Mouse (Mus musculus): ENCODE results near the gene Mif4gd. TPM values are rescaled to one million over a fixed set of nuclear protein-coding genes. Genes with fewer than 3 reads are reported as not detected.

Mif4gd gene
- polyA plus RNA-seq, 1 experiment from 2014 or later, result 17.7 TPM

DNA sequence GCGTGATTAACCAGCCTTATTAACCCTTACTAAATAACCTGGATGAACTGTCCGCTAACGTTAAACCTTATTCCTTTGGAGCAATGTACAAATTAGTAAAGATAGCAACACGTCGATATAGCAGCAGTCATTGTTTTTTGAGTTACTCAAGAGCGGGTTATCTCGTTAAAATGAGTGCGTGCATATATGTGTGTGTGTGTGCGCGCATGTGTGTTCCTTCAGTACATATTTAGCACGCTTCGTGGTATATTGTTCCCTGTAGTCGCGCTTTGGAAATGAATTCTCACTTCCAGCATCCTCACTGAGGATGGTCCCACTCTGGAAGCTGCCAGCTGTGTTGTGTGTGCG is 9.7 kb downstream of the Mif4gd start:
- Histone ChIP-seq H3K4me2 (replicated peaks; ENCODE audit: low read depth, low read length) (peak overlapping the region; percentile 89), H3K9me3 (ENCODE audit: control insufficient read depth, low read length) (no peaks in the 10 kb centered on the region), H3K9ac (ENCODE audit: low read depth, low read length) (peak overlapping the region; percentile 96), H3K4me1 (replicated peaks; ENCODE audit: control insufficient read depth, insufficient read depth, low read length) (peaks cover 10% of the 10 kb centered on the region), H3K27me3 (ENCODE audit: control insufficient read depth, insufficient read depth, low read length) (no peaks in the 10 kb centered on the region), H3K36me3 (ENCODE audit: control insufficient read depth, insufficient read depth, low read length) (peaks cover 7% of the 10 kb centered on the region; the same call in 1 of the 2 replicates), H3K4me3 (ENCODE audit: low read depth, low read length) (peak overlapping the region; percentile 99), H3K27ac (ENCODE audit: low read depth, low read length) (peak overlapping the region; percentile 81)
- 6% methylated on average over 15 of the region's 15 CpGs for WGBS
- ATAC-seq (ENCODE audit: low FRiP score), result no peak; the same call in 1 of the 2 replicates
- DNase-seq (ENCODE audit: low spot score), result no peak

DNA sequence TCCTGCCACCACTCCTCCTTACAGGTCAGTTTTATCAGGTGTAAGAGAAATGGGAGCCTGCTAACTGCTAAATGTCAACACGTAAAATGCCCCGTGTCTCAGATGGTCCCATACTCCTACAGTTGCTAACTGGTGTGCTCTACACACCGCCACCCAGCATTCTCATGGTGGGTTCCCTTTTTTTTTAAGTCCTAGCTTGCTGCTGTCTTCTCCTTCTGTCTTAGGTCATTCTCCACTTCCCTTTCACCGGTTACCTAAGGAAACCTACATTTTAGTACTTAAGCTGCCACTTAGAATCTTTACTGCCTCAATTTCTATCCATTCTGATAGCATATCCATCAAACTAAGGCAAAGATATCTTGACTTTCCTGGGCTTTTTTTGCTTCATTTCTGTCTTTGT is 11.6 kb downstream of the Mif4gd start:
- Histone ChIP-seq H3K9ac (ENCODE audit: low read depth, low read length) (no peak overlapping the region), H3K4me3 (ENCODE audit: low read depth, low read length) (no peak overlapping the region), H3K4me1 (replicated peaks; ENCODE audit: control insufficient read depth, insufficient read depth, low read length) (peaks cover 10% of the 10 kb centered on the region), H3K36me3 (ENCODE audit: control insufficient read depth, insufficient read depth, low read length) (no peaks in the 10 kb centered on the region), H3K27ac (ENCODE audit: low read depth, low read length) (no peak overlapping the region), H3K4me2 (replicated peaks; ENCODE audit: low read depth, low read length) (no peak overlapping the region), H3K27me3 (ENCODE audit: control insufficient read depth, insufficient read depth, low read length) (no peaks in the 10 kb centered on the region), H3K9me3 (ENCODE audit: control insufficient read depth, low read length) (no peaks in the 10 kb centered on the region)
- 92% methylated on average over 4 of the region's 4 CpGs for WGBS
- no peak for ATAC-seq (ENCODE audit: low FRiP score)
- no peak for DNase-seq (ENCODE audit: low spot score)

DNA sequence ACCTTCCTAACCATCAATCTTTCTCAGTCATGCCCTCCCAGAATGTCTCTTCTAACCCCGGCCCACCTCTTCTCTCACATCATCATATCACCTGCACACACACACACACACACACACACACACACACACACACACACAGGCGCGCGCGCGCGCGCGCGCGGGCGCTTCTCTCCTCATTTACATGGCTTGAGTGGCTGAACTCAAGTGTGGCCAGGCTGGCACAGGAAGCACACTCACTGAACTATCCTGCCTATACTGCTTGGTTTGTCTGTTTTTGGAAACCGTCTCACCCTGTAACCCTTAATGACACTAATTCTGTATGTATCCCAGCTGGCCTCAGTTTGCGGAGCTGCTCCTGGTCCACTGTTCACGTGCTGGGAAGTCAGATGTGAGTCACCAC is 12.0 kb downstream of the Mif4gd start:
- Histone ChIP-seq H3K27me3 (ENCODE audit: control insufficient read depth, insufficient read depth, low read length) (no peaks in the 10 kb centered on the region), H3K9ac (ENCODE audit: low read depth, low read length) (no peak overlapping the region), H3K4me2 (replicated peaks; ENCODE audit: low read depth, low read length) (no peak overlapping the region), H3K4me1 (replicated peaks; ENCODE audit: control insufficient read depth, insufficient read depth, low read length) (peaks cover 10% of the 10 kb centered on the region), H3K27ac (ENCODE audit: low read depth, low read length) (no peak overlapping the region), H3K36me3 (ENCODE audit: control insufficient read depth, insufficient read depth, low read length) (no peaks in the 10 kb centered on the region), H3K4me3 (ENCODE audit: low read depth, low read length) (no peak overlapping the region), H3K9me3 (ENCODE audit: control insufficient read depth, low read length) (no peaks in the 10 kb centered on the region)
- no peak for ATAC-seq (ENCODE audit: low FRiP score)
- no peak for DNase-seq (ENCODE audit: low spot score)
- WGBS, result 97% methylated on average over 15 of the region's 15 CpGs

DNA sequence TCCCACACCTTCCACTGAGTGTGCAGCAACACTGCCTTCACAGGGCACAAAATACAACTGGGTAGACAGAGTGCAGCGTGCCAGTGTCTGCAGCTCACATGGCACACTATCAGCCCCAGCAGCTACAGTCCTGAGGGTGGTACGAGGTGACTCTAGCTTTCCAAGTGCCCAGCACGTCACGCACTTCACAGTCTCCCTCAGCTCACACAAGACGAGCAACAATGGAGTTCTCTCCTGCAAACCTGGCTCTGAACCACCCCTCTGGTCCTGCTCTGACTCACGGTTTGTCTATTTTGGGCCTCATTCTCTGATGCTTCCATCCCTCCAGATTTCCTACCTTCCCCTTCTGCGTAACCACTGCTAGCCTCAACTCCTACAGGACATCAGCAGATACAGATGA is 13.0 kb downstream of the Mif4gd start:
- no peak overlapping the region for H3K27ac ChIP-seq (ENCODE audit: low read depth, low read length)
- H3K9ac ChIP-seq (ENCODE audit: low read depth, low read length), result no peak overlapping the region
- H3K36me3 ChIP-seq (ENCODE audit: control insufficient read depth, insufficient read depth, low read length), result no peaks in the 10 kb centered on the region
- H3K4me1 ChIP-seq (replicated peaks; ENCODE audit: control insufficient read depth, insufficient read depth, low read length), result peaks cover 6% of the 10 kb centered on the region
- DNase-seq (ENCODE audit: low spot score), result no peak
- H3K4me2 ChIP-seq (replicated peaks; ENCODE audit: low read depth, low read length), result no peak overlapping the region
- no peak for ATAC-seq (ENCODE audit: low FRiP score)
- H3K27me3 ChIP-seq (ENCODE audit: control insufficient read depth, insufficient read depth, low read length), result no peaks in the 10 kb centered on the region
- no peaks in the 10 kb centered on the region for H3K9me3 ChIP-seq (ENCODE audit: control insufficient read depth, low read length)
- 93% methylated on average over 7 of the region's 7 CpGs for WGBS
- H3K4me3 ChIP-seq (ENCODE audit: low read depth, low read length), result no peak overlapping the region

DNA sequence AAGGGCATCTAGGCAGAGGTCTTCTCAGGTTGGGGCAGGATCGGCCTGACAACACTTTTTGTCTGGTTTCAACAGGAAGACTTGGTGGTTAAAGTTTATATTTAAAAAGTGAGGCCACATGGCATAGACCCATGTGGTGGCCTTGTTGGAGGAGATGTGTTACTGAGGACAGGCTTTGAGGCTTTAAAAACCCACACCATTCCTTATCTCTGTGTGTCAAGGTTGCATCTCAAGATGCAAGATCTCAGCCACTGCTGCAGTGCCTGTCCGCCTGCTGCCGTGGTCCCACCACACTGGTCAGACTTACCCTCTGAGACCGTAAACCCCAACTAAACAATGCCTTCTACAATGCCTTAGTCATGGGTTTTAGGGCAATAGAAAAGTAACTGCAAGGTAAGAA is 14.5 kb downstream of the Mif4gd start:
- no peak overlapping the region for H3K27ac ChIP-seq (ENCODE audit: low read depth, low read length)
- WGBS, result 97% methylated on average over 4 of the region's 4 CpGs
- no peaks in the 10 kb centered on the region for H3K9me3 ChIP-seq (ENCODE audit: control insufficient read depth, low read length)
- DNase-seq (ENCODE audit: low spot score) (no peak), ATAC-seq (ENCODE audit: low FRiP score) (no peak)
- H3K4me3 ChIP-seq (ENCODE audit: low read depth, low read length), result no peak overlapping the region
- H3K36me3 ChIP-seq (ENCODE audit: control insufficient read depth, insufficient read depth, low read length), result peaks cover 6% of the 10 kb centered on the region; the same call in 1 of the 2 replicates
- no peaks in the 10 kb centered on the region for H3K27me3 ChIP-seq (ENCODE audit: control insufficient read depth, insufficient read depth, low read length)
- no peak overlapping the region for H3K9ac ChIP-seq (ENCODE audit: low read depth, low read length)
- no peak overlapping the region for H3K4me2 ChIP-seq (replicated peaks; ENCODE audit: low read depth, low read length)
- H3K4me1 ChIP-seq (replicated peaks; ENCODE audit: control insufficient read depth, insufficient read depth, low read length), result peaks cover 4% of the 10 kb centered on the region

DNA sequence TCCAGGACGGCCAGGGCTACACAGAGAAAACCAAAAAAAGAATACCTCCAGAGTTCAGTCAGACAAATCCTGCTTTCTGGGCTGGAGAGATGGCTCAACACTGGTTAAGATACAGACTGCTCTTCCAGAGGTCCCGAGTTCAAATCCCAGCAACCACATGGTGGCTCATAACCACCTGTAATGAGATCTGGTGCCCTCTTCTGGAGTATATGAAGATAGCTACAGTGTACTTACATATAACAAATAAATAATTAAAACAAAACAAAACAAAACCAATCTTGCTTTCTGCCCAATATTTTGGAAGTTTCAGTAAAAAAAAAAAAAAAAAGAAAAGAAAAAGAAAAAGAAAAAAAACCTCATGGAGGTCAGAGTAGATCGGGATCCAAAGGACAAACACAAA is 17.6 kb downstream of the Mif4gd start:
- H3K27me3 ChIP-seq (ENCODE audit: control insufficient read depth, insufficient read depth, low read length), result no peaks in the 10 kb centered on the region
- no peaks in the 10 kb centered on the region for H3K9me3 ChIP-seq (ENCODE audit: control insufficient read depth, low read length)
- H3K9ac ChIP-seq (ENCODE audit: low read depth, low read length), result no peak overlapping the region
- H3K4me2 ChIP-seq (replicated peaks; ENCODE audit: low read depth, low read length), result no peak overlapping the region
- H3K36me3 ChIP-seq (ENCODE audit: control insufficient read depth, insufficient read depth, low read length), result peaks cover 12% of the 10 kb centered on the region; the same call in 1 of the 2 replicates
- H3K4me3 ChIP-seq (ENCODE audit: low read depth, low read length), result no peak overlapping the region
- no peak for ATAC-seq (ENCODE audit: low FRiP score)
- no peak for DNase-seq (ENCODE audit: low spot score)
- WGBS, result 98% methylated on average over 3 of the region's 3 CpGs
- no peak overlapping the region for H3K27ac ChIP-seq (ENCODE audit: low read depth, low read length)
- no peaks in the 10 kb centered on the region for H3K4me1 ChIP-seq (replicated peaks; ENCODE audit: control insufficient read depth, insufficient read depth, low read length)

DNA sequence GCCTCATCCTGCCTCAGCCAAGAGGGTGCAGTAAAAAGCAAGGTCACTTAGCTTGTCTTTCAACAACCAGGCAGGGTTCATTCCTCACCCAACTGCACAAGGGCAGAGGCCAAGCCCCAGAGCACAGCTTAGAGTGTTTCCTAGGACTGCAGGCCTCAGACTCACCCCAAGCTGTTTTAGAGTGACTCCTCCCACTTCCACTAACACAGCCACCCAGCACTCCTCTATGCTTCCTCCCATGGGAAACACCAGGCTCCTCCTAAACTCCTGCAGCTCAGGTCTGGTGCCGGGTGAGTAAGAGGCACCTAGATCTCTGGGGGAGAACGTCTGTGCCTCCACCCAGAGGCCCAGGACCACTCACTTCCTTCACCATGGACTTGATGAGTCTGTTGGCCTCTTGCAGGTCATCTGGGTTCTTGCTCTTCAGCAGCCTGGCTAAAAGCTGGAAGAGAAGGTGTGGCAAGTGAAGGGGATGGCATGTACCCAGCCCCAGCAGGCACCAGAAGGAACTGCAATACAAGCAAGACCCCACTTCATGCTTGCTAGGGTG is 22.2 kb downstream of the Mif4gd start:
- ATAC-seq (ENCODE audit: low FRiP score) (no peak), DNase-seq (ENCODE audit: low spot score) (no peak)
- WGBS, result 77% methylated on average over 2 of the region's 2 CpGs

DNA sequence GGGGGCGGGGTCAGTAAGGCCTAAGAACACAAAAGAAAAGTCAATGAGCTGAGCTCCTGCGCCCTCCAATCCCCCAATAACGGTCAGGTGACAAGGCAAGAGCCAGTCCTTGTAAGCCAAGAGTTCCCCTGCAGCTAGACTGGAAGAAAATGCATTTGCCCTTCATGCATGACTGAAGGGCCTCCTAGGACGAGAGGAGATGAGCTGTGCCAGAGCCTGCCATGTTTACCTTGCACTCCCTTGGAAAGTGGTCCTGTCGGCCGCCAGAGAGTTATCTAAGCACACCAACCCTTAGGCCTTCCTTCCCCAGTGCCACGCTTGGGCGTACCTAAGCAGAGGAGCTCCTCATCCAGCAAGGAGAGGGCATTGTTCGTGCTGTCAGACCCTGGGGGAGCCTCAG is 24.8 kb downstream of the Mif4gd start:
- Histone ChIP-seq H3K36me3 (ENCODE audit: control insufficient read depth, insufficient read depth, low read length) (peaks cover 35% of the 10 kb centered on the region), H3K27ac (ENCODE audit: low read depth, low read length) (no peak overlapping the region), H3K4me3 (ENCODE audit: low read depth, low read length) (no peak overlapping the region), H3K4me1 (replicated peaks; ENCODE audit: control insufficient read depth, insufficient read depth, low read length) (no peaks in the 10 kb centered on the region), H3K4me2 (replicated peaks; ENCODE audit: low read depth, low read length) (no peak overlapping the region), H3K9me3 (ENCODE audit: control insufficient read depth, low read length) (no peaks in the 10 kb centered on the region), H3K9ac (ENCODE audit: low read depth, low read length) (no peak overlapping the region), H3K27me3 (ENCODE audit: control insufficient read depth, insufficient read depth, low read length) (no peaks in the 10 kb centered on the region)
- DNase-seq (ENCODE audit: low spot score) (no peak), ATAC-seq (ENCODE audit: low FRiP score) (no peak)
- WGBS, result 83% methylated on average over 9 of the region's 9 CpGs

More for the DNA sequence above, 22.2 kb downstream of the Mif4gd start:
- H3K27me3 ChIP-seq (ENCODE audit: control insufficient read depth, insufficient read depth, low read length), result no peaks in the 10 kb centered on the region
- H3K4me2 ChIP-seq (replicated peaks; ENCODE audit: low read depth, low read length), result no peak overlapping the region
- no peaks in the 10 kb centered on the region for H3K4me1 ChIP-seq (replicated peaks; ENCODE audit: control insufficient read depth, insufficient read depth, low read length)
- no peaks in the 10 kb centered on the region for H3K9me3 ChIP-seq (ENCODE audit: control insufficient read depth, low read length)
- H3K36me3 ChIP-seq (ENCODE audit: control insufficient read depth, insufficient read depth, low read length), result peaks cover 27% of the 10 kb centered on the region
- no peak overlapping the region for H3K4me3 ChIP-seq (ENCODE audit: low read depth, low read length)
- no peak overlapping the region for H3K9ac ChIP-seq (ENCODE audit: low read depth, low read length)
- H3K27ac ChIP-seq (ENCODE audit: low read depth, low read length), result no peak overlapping the region

DNA sequence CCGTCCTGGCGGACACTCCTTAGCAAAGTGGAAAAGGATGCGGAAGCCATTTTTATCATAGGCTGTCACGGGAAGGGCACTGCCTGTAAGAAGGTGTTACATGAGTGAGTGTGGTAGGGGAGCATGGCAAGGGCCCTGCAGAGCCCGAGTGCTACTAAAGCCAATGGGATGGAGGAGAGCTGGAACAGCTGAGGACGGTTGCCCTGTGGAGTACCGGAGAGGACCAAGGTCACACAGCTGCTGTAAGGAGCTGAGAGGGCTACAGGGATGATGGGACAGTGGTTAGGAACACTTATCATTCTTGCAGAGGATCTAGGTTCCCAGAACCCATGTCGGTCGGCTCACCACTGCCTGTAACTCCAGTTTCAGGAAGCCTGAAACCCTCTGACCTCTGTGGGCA is 26.4 kb downstream of the Mif4gd start:
- ATAC-seq (ENCODE audit: low FRiP score) (no peak), DNase-seq (ENCODE audit: low spot score) (no peak)
- Histone ChIP-seq H3K9me3 (ENCODE audit: control insufficient read depth, low read length) (no peaks in the 10 kb centered on the region), H3K4me3 (ENCODE audit: low read depth, low read length) (no peak overlapping the region), H3K36me3 (ENCODE audit: control insufficient read depth, insufficient read depth, low read length) (peaks cover 36% of the 10 kb centered on the region), H3K27me3 (ENCODE audit: control insufficient read depth, insufficient read depth, low read length) (no peaks in the 10 kb centered on the region), H3K4me2 (replicated peaks; ENCODE audit: low read depth, low read length) (no peak overlapping the region), H3K9ac (ENCODE audit: low read depth, low read length) (no peak overlapping the region), H3K27ac (ENCODE audit: low read depth, low read length) (no peak overlapping the region), H3K4me1 (replicated peaks; ENCODE audit: control insufficient read depth, insufficient read depth, low read length) (no peaks in the 10 kb centered on the region)
- 93% methylated on average over 9 of the region's 9 CpGs for WGBS

Measured in hindbrain, embryonic 11.5 days (tissue).